Mouse (Mus musculus): ENCODE data around the gene Bcl2l2.
A peak's percentile ranks its signal among the peaks of the same experiment; 100 is the strongest.

Gene Bcl2l2

GRCm38 (mm10) chr14:54893651-54894181, 10.5 kb downstream of the Bcl2l2 start:
- peak; percentile 100 for DNase-seq

- no peak for DNase-seq
Observed at GRCm38 (mm10) chr14:54894296-54895151, 11.3 kb downstream of the Bcl2l2 start.

- DNase-seq = no peak
Observed at GRCm38 (mm10) chr14:54897445-54897844, 14.3 kb downstream of the Bcl2l2 start.

GRCm38 (mm10) chr14:54900383-54900782, 17.2 kb downstream of the Bcl2l2 start:
- DNase-seq = peak; percentile 64

DNA sequence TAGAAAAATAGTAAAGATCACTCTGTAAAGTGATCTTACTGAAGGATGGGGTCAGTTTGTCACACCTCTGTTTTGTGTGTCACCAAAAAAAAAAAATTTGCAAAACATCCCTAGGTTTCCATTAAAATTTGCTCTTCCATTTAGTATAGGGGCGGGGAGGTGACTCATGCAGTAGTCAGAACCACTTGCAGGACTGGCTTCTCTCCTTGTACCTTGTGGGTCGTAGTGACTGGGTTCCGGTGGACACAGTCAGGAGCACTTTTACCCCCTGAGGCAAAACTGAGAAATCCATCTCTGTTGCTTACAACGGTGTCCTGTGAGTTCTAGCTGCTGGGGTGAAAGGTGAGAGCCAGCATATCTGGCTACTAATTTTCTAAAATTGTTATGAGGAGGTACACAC, 20.5 kb downstream of the Bcl2l2 start:
- DNase-seq = no peak

- DNase-seq = no peak
Observed at GRCm38 (mm10) chr14:54908682-54909081, 25.5 kb downstream of the Bcl2l2 start.

DNA sequence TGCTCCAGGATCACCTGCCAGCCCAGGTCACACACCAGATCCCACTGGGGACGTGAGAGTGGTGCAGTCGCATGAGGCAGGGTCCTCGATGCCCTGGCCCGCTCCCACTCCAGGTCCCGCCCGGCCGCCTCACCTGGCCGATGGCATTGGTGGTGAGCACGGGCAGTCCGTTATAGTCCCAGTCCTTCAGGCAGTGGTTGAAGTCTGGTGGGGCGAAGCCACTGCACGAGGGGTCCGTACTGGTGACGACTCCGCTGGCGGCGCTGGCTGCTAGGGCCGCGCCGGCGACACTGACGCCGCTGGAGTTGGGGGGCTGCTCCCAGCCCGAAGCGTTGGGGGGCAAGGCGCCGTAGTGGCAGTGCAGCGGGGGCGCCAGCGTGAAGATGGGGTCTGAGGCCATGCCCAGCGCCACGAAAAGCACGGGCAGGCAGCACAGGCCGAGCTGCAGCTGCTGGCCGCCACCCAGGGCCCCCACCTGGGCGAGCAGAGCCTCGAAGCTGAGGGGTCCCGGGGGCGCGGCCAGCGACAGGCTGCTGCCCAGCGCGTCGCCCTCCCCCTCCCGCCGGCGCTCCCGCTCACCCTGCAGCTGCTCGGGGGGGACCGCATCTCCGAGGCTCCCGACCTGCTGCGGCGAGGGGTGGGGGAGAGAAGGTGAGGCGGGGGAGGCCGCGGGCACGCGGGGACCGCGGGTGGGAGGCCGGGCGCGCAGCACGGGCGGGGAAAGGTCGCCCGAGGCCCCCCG, 29.1 kb downstream of the Bcl2l2 start:
- peak; percentile 59 for DNase-seq

GRCm38 (mm10) chr14:54912886-54913285, 29.7 kb downstream of the Bcl2l2 start, which contains the start of gene Slc22a17:
Slc22a17 (minus strand) TSS chr14:54913132.
- peak; percentile 82 for DNase-seq

GRCm38 (mm10) chr14:54913343-54913742, 30.2 kb downstream of the Bcl2l2 start:
- no peak for DNase-seq

- no peak for DNase-seq
Observed at GRCm38 (mm10) chr14:54920076-54920685, 37.0 kb downstream of the Bcl2l2 start.

GRCm38 (mm10) chr14:54924641-54925348, 41.6 kb downstream of the Bcl2l2 start:
- DNase-seq = no peak

DNA sequence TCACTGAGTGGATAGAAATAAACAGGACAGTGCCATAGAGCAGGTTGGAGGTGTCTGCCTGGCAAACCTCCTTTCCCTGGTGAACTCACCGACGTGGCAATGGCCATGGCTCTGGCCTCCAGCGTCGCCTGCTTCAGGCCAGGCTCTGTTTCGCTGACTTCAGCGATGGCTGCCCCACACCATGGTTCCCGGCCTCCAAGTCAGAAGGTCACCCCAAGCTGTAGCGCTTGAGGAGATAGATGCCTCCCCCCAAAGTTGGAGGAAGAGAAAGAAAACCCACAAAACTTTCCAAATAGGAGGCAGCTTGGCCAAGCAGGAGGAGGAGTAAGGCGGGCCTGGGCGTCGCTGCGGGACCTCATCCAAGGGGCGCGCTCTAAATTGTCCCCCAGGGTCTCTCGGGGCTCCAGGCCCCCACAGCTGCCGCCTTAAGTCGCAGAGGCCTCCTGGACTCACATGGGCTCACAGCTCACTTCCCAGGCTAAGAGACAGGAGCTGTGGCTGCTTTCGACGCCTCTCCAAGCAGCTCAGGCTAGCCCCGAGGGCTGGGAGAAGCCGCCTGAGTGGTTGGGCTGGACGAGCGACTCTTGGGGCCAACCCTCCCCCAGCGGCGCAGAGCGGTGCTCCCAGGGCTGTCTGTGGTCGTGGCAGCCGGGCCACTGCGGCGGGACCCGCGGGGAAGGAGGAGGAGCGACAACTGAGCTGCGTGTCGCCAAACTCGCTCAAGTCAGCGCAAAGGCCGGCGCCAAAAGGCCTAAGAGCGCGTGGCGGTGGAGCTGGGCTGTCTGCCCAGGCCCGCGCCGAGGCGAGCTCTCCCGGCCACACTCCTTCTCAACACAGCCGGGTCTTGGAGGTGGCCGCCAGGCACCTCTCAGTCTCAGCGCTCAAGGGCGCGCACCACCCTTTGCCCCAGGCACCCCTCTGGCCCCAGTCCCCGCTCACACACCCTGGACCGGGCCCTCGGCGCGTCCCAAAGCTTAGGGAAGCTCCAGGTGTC, 42.5 kb downstream of the Bcl2l2 start, which contains the start of gene Efs:
Efs (minus strand) TSS at position 778 of the 994 bp plus-strand sequence.
- peak; percentile 46 for DNase-seq

GRCm38 (mm10) chr14:54926401-54927158, 43.4 kb downstream of the Bcl2l2 start:
- no peak for DNase-seq

- no peak for DNase-seq
Observed at GRCm38 (mm10) chr14:54927296-54927695, 44.1 kb downstream of the Bcl2l2 start.

DNA sequence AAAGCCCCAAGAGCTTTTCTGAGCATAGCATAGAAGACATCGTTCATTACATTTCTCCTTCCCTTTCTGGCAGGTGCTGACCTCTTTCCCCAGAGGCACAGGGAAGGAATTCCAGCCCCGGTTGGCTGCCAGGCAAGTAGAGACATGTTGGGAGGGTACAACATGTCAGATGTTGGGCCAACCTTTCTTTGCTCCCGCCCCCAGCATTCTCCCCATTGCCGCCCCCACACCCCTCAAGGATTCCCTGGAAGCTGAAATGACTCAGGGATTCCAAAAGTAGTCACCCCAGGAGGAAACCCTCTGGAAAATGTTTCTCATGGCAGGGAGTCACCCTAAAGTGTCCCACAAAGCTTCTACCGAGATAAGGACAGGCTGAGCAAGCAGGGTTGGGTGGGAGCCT, 46.6 kb downstream of the Bcl2l2 start:
- no peak for DNase-seq

DNA sequence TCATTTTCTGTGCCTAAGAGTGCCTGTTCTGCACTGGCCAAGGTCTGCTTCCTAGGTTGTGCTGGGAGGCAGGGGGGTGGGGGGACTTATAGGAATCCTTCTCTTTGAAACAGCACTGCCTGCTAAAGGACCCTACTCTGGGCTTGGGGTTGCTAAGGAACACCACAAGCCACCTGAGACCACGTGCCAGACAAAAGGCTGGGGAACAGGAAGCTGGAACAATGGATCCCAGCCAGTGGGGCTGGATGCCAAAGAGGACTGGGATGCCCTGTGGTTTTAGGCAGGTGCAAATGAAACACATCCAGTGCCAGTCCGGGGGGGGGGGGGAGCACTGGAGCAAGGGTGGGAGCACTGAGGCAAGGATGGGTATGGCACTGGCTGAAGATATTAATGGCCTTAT, 47.3 kb downstream of the Bcl2l2 start:
- no peak for DNase-seq

DNA sequence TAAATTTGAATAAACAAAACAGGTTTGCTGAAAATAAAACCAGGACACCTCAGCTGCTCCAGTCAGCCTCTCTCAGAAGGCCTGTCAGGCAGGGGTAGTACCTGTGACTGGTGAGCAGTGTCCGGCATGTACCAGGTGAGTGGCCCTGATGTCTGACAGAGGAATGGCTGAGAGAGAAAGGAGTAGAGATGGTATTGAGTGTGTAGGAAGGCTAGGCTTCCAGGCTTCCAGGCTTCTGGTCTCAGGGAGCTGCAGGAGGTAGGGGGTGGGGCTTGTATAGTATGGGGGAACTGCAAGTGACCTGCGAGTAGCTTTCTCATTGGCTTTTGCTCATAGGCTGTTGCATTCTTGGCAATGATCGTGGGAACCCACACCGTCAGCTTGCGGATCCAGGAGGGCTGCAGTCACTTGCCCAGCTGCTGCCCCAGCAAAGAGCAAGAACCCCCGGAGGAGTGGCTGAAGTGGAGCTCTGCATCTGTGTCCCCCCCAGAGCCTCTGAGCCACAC, 49.5 kb downstream of the Bcl2l2 start, which contains the start of gene Il25:
Il25 (plus strand) TSS at position 51 of the 506 bp plus-strand sequence.
- no peak for DNase-seq

- DNase-seq = peak; percentile 64
Observed at GRCm38 (mm10) chr14:54935904-54936830, 53.0 kb downstream of the Bcl2l2 start, which contains the start of gene Cmtm5. Cmtm5 (plus strand) TSS chr14:54936261.

DNA sequence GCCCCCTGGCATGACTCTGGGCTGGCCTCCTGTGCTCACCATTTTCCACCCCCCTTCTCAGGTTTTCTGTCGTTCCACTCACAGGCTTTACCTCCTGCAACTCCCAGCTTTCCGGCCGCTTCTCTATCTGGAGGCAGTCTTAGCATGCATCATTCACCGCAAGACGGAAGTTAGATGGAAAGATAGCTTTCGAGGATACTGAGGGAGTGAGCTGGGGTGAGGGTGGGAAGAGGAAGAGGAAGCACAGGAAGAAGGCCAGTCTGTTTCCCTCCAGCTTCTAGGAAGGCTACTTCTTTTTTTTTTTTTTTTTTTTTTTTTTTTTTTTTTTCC, 53.6 kb downstream of the Bcl2l2 start:
- DNase-seq = no peak
